Mouse (Mus musculus): ENCODE data around the gene Gm21974. TPM values are rescaled to one million over a fixed set of nuclear protein-coding genes. Genes with fewer than 3 reads are reported as not detected.
"Not testable (repeated sequence)": the region's sequence is repeated elsewhere in the genome, so short reads cannot be mapped to it uniquely, and the experiment has no call there.

Gene Gm21974
- total RNA-seq, 2 experiments from 2014 or later, result not detected

DNA sequence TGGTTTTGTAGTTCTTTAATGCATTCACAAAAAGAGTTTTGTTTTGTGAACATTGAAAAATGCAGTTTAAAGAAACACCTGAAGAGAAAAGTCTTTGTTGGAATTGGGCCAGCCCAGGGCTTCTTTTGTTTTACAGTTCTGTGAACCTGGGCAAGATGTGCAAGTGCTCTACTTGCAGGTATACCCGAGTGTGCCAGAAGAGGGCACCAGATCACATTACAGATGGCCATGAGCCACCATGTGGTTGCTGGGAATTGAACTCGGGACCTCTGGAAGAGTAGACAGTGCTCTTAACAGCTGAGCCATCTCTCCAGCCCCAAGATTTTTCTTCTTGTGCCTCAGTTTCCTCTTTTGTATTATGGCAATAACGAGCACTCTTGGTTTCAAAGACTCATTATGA is 22.9 kb upstream of the Gm21974 start:
- DNase-seq (ENCODE audit: low spot score in 2 of 2), result no peak

DNA sequence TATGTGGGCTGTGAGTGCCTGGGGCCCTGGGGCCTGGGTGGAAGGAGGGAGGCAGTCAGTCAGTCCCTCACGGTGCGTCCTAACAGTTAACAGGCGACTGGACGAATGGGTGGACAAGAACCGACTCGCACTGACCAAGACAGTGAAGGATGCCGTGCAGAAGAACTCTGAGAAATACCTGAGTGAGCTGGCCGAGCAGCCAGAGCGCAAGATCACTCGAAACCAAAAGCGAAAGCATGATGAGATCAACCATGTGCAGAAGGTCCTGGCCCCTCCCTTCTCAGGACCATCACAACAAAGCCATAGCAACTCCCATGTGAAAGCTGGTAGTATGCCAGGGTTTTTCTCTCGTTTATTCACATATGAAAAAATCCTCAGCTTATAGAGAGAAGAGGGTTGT is 20.0 kb upstream of the Gm21974 start:
- DNase-seq (ENCODE audit: low spot score in 2 of 2), result no peak

DNA sequence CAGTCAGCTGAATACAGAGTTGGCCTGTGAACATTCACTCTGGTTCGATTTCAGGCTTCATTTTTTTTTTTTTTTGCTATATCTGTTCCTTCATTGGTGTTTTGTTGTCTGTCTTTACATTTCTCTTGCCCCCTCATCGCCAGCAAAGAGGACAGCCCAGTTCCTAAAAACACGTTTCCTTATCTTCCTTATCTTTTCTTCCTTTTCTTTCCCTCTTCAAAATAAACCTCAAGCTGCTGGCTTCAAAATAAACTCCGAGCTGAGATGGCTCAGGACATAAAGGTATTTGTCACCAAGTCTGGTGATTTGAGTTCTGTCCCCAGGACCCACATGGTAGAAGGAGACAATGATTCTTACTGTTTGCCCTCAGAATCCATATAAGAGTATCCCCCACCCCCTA is 17.7 kb upstream of the Gm21974 start:
- no peak for DNase-seq (ENCODE audit: low spot score in 2 of 2)

DNA sequence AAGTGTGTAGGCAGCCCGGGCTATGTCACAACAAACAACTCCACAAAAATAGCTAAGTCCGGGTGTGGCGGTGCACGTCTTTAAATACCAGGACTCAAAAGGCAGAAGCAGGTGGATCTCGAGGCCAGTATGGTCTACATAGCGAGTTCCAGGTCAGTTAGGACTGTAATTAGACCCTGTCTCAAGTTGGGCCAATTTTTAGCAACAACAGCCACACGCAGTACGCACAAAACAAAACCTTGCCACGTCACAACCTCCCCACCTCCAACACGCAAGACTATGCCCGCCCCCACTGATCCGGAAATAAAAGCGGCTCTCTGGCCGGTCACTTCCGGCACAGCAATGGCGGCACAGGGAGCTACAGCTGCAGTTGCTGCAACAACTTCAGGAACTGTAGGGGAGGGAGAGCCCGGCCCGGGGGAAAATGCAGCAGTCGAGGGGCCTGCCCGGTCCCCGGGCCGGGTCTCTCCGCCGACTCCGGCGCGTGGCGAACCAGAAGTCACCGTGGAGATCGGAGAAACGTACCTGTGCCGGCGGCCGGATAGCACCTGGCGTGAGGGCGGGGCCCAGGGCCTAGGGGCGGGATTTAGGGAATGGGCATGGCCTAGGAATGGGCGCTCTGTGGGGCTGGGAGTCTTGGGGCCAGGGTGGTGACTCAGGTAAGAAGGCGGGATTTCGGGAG is 17.1 kb upstream of the Gm21974 start, which contains the start of gene Kat8:
TSS of gene Kat8 (plus strand) at position 327 of the 682 bp plus-strand sequence.
- peak; percentile 74 to 76 for DNase-seq (ENCODE audit: low spot score in 2 of 2)

DNA sequence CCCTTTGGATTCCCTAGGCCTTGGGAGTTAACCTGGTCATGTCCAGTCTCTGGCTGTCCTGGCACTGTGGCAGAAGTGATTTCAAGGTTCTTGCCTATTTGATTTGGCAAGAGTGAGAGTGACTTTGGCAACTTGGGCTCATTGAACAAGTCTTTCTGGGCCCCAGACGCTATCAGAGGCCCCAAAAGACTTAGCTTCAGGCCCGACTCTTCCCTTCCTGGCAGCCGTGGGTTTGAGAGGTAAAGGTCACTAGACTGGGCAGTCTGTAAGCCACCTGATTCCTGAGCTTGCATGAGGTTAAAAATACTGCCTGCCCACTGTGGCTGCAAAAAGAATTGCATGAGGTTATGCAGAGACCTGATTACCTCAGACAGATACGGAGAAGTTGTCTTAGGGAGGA is 13.4 kb upstream of the Gm21974 start:
- DNase-seq (ENCODE audit: low spot score in 2 of 2), result no peak

DNA sequence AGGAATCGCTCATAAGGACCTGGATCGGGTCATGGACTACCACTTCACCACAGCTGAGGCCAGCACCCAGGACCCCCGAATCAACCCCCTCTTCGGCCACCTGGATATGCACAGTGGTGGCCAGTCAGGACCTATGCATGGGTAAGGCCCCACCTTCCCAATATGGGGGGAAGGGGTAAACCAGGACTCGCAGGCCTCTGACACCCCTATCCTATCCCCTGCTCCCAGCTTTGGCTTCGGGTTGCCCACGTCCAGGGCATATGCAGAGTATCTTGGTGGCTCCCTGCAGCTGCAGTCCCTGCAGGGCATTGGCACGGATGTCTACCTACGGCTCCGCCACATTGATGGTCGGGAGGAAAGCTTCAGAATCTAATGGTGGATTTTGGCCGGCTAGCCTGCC is 12.7 kb upstream of the Gm21974 start:
- no peak for DNase-seq (ENCODE audit: low spot score in 2 of 2)

DNA sequence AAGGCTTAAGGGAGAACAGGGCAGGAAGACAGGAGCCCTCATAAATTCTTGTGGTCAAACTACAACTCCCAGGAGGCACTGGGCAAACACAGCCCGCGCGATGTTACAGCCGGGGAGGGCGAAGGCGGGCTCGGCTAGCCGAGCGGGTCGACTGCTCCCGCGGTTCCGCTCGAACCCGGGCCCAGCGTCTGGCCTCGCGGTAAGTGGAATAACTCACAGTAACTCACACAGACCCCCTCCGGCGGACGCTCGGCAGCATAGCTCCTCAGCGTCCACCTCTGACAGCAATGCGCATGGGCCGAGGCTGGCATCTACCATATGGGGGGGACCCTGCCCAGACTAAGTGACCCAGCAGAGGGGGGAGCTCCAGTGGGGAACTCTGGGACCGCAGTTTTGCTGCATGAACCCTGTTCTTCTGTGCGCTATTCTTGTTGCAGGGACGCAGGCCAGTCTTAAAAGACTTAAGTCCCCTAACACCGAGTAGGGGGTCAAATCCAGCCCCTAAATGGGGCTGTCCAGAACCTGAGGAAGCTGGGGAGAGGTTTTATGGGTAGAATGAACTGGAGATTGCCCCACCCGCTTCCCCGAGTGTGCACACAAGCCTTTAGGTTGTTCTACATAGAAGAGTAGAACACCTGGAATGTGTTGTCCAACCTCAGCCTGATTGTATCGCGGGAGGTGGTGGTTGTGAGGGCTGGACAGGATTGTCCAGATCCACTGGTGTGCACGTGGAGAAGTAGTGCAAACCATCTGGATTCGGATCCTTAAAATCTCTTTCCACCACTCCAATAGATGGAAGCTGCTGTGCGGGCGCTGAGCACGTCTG is 8.9 kb upstream of the Gm21974 start, which contains the start of gene Bckdk:
TSS of gene Bckdk (plus strand) at position 112 of the 826 bp plus-strand sequence.
- peak; percentile 70 for DNase-seq (ENCODE audit: low spot score in 2 of 2)

DNA sequence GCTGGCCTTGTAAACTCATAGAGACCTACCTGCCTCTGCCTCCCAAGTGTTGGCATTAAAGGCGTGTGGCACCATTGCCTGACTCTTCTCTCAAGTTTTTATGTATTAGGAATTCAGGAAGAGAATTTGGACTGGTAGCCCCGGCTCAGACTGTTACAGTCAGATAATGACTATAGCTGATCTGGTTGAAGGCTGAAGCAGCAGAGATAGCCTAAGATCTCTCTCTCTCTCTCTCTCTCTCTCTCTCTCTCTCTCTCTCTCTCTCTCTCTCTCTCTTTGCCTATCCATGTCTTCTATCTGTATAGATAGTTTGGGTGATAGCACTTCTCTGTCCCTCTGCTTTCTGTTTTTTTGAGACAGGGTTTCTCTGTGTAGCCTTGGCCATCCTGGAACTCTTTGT is 6.5 kb upstream of the Gm21974 start:
- DNase-seq (ENCODE audit: low spot score in 2 of 2), result no peak

DNA sequence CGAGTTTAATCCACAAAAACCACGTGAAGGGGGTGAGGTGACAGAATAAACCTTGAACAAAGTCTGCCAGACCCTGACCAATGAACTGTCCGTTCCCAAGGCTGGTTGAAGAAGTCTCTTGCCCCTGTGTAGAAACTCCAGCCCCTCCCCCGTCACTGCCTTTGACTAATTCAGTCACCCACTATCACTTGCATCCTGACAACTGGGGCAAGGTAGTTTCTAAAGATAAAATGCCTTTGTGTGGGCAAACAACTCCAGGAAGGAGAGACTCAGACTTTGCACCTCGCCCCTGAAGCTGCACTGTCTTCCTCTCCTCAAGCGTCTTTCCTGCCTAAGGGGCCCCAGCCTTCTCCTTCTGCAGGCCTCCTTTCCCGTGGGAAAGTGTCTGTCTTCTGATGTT is 4.7 kb upstream of the Gm21974 start:
- DNase-seq (ENCODE audit: low spot score in 2 of 2), result no peak

DNA sequence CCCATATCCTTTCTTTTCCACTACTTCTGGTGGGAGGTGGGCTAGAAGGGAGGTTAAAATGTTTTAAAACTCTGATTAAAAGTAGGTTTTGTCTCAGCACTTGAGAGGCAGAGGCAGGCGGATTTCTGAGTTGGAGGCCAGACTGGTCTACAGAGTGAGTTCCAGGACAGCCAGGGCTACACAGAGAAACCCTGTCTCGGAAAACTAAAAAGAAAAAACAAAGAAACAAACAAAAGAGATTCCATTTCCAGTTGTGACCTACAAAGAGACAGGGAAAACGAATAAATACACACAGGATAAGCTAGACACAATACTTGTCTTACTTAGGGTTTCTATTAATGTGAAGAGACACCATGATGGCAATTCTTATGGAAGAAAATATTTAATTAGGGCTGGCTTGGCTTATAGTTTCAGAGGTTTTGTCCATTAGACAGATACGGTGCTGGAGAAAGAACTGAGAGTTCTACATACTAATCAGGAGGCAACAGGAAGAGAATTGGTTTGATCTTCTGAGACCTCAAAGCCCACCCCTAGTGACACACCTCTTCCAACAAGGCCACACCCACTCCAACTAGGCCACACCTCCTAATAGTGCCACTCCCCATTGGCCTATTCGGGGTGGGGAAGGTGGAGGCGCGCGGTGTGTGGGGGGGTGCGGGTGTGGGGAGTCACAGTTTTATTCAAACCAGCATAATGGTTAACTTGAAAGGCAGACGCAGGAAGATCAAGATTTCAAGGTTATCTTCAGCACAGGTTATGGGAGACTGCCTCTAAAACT is 3.1 kb upstream of the Gm21974 start:
- DNase-seq (ENCODE audit: low spot score in 2 of 2), result no peak

DNA sequence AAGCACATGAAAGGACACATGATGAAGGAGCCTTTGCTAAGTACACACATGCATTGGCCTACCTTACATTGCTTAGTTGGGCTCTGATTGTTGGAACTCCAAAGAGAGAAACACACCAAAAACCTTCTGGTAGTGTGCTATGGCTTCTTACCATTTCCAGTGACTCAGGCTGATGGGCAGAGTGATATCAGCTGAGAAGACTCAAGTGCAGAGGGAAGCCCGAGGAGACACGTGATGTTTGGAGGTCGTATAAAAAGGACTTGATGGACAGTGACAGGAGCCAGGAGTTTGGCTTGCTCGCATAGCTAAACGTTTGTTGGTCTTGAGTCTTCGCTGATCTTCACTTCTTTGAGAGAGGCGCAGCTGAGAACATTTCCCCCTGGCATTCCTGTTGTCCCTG is 2.3 kb upstream of the Gm21974 start:
- DNase-seq (ENCODE audit: low spot score in 2 of 2), result no peak

DNA sequence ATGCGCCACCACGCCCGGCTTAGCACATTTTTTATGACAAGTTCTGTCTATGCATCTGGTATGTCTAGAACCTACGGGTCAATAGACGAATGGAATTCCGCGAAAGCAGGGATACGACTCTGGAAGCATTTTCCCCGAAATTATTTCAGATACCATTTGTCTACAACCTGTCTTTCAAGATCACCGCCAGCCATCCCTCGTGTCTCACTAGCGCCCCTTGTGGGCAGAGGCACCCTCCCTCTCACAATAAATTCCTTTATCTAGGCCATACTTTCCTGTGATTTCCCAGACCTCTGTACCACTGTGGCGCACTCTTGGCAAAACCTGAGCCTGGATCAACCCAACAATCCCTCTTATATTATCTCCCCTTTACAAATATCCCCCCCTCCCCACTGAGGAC is 1.1 kb upstream of the Gm21974 start:
- peak; percentile 27 to 58 for DNase-seq (ENCODE audit: low spot score in 2 of 2)

DNA sequence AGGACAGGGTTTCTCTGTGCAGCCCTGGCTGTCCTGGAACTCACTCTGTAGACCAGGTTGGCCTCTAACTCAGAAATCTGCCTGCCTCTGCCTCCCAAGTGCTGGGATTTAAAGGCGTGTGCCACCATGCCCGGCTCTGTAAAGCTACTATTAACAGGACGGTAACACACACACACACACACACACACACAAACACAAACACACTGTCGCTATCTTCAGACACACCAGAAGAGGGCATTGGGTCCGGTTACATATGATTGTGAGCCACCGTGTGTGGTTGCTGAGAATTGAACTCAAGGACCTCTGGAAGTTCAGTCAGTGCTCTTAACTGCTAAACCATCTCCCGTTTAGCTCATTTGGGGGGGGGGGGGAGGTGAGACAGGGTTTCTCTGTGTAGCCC is 637 bp upstream of the Gm21974 start:
- DNase-seq (ENCODE audit: low spot score in 2 of 2), result not testable (repeated sequence)

DNA sequence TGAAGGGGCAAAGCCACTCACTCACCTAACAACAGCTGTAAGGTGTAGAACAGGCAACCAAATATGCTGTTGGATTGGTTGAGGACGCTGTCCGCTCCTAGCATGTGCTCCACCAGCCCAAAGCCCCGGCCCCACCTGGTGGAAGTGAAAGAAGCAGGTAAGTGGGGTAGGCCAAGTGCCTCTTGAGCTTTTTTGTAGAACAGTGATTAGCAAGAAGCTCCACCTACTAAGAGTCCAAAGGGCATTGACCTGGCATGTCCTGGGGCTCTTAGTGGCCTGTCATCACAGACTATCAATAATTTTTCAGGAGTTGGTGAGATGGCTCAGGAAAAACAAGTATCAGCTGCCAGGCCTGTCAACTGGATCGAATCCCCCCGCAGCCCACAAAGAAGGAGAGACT is 774 bp downstream of the Gm21974 start:
- no peak for DNase-seq (ENCODE audit: low spot score in 2 of 2)

DNA sequence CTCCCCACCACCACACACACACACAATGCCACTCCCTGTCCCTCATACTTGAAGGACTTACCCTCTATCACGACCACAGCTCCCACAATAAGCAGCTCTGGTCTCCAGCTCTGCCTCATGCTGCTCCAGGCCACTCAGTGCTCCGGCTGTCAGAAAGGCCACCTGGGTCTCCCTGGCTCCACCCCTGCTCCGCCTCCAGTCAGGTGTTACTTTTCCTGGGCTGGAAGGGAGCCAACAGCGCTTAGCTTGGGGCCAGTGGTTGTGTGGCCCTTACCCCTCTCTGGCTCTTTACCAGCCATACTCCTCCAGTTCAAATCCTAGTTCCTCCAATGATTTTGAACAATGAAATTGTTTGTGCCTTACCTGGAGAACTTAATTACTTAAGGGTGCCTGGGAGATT is 4.5 kb downstream of the Gm21974 start, which contains the start of gene Prss53:
TSS of gene Prss53 (minus strand) at position 173 of the 400 bp plus-strand sequence.
- no peak for DNase-seq (ENCODE audit: low spot score in 2 of 2)

DNA sequence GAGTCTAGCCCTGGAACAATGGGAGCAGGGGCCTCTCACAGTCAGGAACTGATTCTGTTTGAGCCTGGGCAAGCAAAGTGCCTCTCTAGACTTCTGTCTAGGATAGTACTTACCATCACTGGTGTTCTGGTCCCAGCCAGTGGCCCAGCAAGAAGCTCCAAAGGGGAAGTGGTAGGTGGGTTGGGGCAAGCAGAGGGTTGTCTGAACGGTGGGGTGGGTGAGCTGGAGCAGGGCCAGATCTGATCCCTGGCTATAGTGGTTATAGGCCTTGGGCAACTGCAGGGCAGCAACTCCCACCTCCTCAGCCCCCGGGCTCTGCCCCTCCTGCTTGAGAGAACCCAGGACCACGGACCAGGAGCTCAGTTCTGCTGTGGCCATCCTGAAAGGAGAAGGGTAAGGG is 6.4 kb downstream of the Gm21974 start:
- DNase-seq (ENCODE audit: low spot score in 2 of 2), result no peak

DNA sequence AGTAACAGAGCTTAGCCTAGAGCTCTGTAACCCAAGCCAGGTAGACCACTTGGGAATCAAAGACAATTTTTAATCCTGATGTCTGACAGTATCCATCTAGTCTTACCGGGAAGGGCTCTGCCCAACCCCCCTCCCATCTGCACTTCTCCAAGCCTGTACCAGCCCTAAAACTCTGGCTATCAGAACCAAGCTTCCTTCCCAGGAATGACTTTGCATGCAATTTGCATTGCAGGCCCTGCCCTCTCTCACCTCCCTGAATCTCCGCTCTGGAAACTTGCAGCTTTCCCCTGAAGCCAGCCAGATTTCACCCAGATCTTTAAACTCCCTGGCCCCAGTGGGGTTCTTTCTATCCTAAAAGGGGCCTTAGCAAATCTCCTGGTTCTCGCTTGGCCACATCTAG is 7.5 kb downstream of the Gm21974 start:
- no peak for DNase-seq (ENCODE audit: low spot score in 2 of 2)

DNA sequence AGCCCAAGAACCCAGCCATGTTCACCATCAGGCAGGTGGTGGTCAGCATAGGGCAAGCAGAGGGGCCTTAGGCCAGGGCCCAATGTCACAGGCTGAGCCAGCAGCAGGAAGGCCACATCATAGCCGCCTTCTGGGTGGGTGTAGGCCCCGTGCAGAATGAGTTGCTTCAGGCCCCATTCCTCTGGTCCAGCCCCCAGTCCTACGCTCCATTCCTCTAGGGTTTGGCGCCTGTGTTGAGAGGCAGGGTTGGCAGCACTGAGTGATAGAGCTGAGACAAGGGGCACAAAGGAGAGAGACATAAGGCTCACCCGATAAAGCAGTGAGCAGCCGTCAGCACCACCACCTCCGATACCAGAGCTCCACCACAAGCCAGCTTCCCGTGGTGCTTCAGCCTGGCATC is 8.1 kb downstream of the Gm21974 start:
- DNase-seq (ENCODE audit: low spot score in 2 of 2), result no peak

DNA sequence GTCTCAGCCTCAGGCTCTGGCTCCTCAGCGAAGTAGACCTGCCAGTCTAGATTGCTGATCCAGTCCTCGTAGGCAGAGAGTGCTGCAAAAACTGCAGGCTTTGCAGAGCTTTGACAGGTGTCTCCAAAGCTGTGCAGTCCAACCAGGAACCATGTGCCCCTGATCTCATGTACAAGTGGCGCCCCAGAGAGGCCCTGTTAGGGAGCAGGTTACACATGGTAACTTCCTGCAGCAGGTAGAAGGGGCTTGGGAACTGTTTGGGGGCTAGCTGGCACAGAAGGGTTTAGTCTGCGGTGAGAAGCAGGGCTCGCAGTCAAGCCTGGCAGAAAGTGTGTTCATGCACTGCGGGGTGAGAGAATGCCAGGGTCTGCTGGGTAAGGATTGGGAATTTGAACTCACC is 8.7 kb downstream of the Gm21974 start:
- DNase-seq (ENCODE audit: low spot score in 2 of 2), result no peak

DNA sequence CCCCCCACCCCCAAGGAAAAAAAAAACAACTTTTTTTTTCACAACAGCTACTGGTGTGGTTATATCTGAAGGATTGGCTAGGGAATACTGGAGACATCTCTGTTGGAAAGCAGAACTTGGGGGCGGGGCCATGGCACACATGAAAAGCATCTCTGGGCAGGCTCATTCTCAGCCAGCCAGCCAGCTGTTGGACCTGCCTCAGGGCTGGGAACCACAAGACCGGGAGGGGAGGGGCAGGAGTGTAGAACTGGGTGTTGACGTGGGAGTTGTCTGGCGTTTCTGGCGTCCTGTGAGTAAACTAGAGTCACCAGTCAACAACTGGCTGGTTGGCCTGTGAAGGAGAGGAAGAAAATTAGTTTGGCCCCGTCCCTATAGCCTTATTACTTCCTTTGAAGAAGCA is 9.3 kb downstream of the Gm21974 start:
- no peak for DNase-seq (ENCODE audit: low spot score in 2 of 2)

DNA sequence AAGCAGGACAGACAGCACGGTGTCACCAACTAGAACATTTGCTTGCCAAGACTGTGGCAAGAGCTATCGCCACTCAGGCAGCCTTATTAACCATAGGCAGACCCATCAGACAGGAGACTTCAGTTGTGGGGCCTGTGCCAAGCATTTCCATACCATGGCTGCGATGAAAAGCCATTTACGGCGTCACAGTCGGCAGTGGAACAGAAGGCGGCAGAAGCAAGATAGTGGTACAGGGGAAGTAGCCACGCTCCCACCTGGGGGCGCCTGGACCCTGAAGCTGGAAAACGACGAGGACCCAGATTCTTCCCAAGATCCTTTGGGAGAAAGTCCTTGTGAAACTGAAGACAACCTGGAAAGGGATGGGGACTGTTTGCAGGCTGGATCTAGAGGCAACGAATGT is 14.8 kb downstream of the Gm21974 start:
- DNase-seq (ENCODE audit: low spot score in 2 of 2), result no peak

DNA sequence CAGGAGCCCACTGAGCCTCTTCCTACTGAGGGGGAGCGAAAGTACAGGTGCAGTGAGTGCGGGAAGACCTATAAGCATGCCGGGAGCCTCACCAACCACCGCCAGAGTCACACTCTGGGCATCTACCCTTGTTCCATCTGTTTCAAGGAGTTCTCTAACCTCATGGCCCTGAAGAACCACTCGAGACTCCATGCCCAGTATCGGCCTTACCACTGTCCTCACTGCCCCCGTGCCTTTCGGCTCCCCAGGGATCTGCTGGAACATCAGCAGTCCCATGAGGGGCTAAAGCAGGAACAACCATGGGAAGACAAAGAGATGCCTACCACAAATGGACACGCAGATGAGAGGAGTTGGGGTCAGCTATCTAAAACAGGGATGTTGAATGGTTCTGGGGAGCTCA is 16.0 kb downstream of the Gm21974 start:
- DNase-seq (ENCODE audit: low spot score in 2 of 2), result no peak

All from adrenal gland, adult 18-20 months (tissue).